Mouse (Mus musculus) retina, postnatal 1 day (tissue): ENCODE measurements around the gene Coro6.

ENCODE experiments used
- DNase-seq: peaks from one replicate; pipeline ENCODE4 v3.0.0-alpha.2; 2012

The Coro6 gene

GRCm38 (mm10) chr11:77465111-77465510, 2.9 kb downstream of the Coro6 start:
- no peak for DNase-seq

DNA sequence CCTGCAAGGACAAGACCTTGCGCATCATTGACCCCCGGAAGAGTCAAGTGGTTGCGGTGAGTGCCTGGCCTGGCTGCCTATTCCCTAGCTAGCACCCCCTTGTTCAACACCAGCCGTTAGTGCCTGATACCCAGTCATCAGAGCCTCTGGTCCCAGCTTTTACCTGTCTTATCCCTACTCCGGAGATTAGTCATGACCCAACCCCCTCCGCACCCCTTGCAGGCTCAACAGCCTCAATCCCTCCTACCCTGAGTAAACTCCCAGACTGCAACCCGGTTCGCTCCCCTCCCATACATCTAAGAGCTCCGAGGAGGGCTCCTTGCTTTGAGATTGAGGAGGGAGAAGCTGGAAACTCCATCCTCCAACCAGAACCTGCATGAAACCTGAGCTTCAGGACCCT, 4.3 kb downstream of the Coro6 start:
- DNase-seq: no peak

DNA sequence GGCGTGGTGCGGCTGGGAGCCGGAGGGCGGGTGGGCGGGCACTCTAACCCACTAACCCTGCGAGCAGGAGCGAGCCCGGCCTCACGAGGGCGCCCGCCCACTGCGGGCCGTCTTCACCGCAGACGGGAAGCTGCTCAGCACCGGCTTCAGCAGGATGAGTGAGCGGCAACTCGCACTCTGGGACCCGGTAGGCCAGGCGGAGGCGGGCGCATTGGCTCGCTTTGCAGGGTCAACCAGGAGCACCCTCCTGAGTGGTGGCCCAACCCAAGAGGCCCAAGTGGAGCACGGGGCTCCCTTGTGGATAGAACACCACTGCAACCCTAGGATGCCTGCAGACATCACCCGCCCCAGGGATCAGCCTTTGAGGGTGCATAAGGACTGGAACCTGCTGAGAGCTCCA, 4.9 kb downstream of the Coro6 start:
- DNase-seq: peak; percentile 60

DNA sequence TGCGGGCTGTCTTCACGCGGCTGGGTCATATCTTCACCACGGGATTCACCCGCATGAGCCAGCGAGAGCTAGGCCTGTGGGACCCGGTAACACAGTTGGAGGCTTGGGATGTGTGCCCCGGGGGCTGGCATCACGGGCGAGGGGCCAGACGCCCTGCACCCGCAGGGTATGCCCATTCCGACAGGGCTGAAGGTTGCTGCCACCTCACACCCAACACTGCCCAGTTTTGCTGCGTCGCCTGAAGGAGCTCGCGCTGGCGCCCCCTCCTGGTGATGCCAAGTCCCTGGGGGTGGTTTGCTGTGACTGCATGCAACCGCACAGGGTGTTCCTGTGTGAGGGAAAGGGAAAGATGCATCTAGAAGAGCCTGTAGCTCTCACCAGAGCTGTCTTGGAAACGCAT, 5.6 kb downstream of the Coro6 start:
- DNase-seq: peak; percentile 79

DNA sequence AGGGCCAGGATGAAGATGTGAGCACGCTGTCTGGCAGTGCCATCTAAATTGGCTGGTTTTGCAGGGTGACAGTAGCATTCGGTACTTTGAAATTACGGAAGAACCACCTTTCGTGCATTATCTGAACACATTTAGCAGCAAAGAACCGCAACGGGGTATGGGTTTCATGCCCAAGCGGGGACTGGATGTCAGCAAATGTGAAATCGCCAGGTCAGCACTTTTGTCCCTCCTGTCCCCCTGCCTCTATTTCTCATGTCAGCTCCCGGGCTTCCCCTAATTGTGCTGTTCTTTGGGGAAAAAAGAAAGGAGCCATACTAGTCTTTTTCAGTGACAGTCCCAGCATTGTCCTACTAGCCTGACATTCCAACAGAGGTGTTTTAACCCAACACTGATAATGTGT, 6.2 kb downstream of the Coro6 start:
- DNase-seq: no peak

GRCm38 (mm10) chr11:77471407-77471806, 9.2 kb downstream of the Coro6 start:
- DNase-seq: no peak

GRCm38 (mm10) chr11:77472775-77473174, 10.6 kb downstream of the Coro6 start:
- DNase-seq: no peak

DNA sequence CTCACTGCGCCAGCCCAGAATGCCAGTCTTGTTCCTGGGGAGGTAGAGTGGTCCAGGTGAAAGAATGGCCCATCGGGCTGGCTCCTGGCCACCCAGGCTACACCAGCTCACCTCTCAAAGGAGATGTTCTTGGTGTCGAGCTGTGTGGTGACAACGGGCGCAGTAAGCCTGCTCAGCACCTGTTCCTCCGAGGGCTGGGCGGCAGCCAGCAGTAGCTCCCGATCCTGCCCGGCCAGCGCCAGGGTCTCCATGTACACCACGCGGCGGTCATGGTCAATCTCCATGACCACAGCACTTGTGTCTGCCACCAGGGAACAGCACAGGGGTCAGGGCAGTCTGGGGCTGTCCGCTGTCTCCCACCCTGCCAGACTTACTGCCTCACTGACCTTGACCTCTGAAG, 14.0 kb downstream of the Coro6 start:
- DNase-seq: no peak

- DNase-seq: no peak
Observed at GRCm38 (mm10) chr11:77476895-77477294, 14.7 kb downstream of the Coro6 start.

- DNase-seq: no peak
Observed at GRCm38 (mm10) chr11:77483043-77483442, 20.8 kb downstream of the Coro6 start.

- no peak for DNase-seq
Observed at GRCm38 (mm10) chr11:77483510-77484255, 21.5 kb downstream of the Coro6 start.

GRCm38 (mm10) chr11:77485229-77485628, 23.0 kb downstream of the Coro6 start:
- DNase-seq: no peak

- DNase-seq: peak; percentile 49
Observed at GRCm38 (mm10) chr11:77486798-77487197, 24.6 kb downstream of the Coro6 start.

DNA sequence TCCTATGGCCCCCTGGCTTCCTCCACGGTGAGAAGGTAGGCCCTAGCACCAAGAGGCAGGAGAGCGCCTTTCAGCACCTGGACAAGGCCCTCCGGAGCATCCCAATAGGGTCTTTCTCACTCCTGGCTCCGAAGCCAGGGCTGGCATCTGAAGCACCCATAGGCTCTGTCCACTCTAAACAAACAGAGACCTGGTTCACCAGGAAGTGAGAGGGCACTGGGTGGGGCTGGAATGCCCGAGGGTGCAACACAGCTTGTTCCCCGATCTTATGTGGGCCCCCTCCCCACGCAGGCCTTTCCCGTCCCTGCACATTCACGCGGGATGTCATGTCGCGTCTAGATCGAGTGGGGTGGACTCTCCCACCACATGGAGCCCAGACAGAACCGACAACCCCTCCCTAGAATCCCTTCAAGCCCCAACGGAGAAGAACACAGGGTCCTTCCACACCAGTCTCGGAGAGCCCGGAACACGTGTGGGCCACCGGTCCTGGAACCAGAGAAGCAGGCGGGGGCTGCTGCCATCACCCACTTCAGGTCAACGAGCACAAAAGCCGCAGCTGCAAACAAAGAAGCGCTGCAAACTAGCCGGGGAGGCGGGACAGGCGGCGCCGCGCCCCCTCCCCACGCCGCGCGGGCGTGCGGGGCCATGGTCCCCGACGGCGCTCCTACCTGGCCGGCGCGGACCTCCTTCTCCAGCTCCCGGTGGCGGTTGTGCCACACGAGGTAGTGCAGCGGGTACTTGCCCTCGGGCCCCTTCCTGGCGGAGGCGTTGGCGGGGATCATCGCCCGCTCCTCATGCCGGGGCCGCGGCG, 26.8 kb downstream of the Coro6 start:
- peak; percentile 60 for DNase-seq

DNA sequence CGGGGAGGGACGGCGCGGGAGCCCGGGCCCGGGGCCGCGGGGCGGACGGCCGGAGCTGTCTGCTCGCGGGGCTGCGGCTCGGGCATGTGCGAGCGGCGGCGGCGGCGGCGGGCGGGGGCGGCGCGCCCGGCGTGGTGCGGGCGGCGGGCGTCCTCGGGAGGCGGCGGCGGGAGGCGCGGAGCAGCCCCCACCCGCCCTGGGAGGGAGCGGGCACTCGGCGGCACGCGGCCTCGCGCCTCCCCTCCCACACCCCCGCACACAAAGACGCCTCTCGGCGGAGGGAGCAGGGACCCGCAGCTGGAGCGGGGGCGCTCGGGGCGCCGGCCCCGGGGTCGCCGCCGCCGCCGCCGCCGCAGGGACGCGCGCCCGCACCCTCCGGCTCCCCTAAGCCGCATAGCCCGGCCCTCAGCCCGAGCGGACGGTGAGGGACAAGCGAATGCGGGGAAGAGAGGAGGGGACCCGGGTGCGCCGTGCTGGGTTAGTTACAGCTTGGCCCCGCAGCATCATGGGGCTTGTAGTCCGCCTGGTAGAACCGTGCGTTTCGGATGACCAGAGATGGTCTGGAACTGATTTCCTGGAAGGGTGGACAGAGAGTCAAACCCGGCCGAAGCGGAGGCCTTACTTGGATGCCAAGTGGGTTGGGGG, 27.5 kb downstream of the Coro6 start, which contains the start of gene Ankrd13b:
Gene Ankrd13b (minus strand): TSS at position 88 of the 645 bp plus-strand sequence.
- peak; percentile 89 for DNase-seq

- no peak for DNase-seq
Observed at GRCm38 (mm10) chr11:77490451-77490850, 28.2 kb downstream of the Coro6 start.

GRCm38 (mm10) chr11:77491123-77491501, 28.9 kb downstream of the Coro6 start:
- DNase-seq: peak; percentile 96

GRCm38 (mm10) chr11:77491502-77492291, 29.5 kb downstream of the Coro6 start:
- peak; percentile 85 for DNase-seq

GRCm38 (mm10) chr11:77492311-77492871, 30.2 kb downstream of the Coro6 start:
- DNase-seq: peak; percentile 33

- peak; percentile 96 for DNase-seq
Observed at GRCm38 (mm10) chr11:77492911-77493332, 30.7 kb downstream of the Coro6 start.

- DNase-seq: peak; percentile 60
Observed at GRCm38 (mm10) chr11:77493512-77494343, 31.5 kb downstream of the Coro6 start, which contains the start of gene Git1. Git1 (plus strand) TSS chr11:77493562.
